Mouse (Mus musculus) kidney, embryonic 14.5 days (tissue): ENCODE data around the gene Pkd2. TPM values are rescaled to one million over a fixed set of nuclear protein-coding genes. Genes with fewer than 3 reads are reported as not detected.
"Not testable (repeated sequence)": the region's sequence is repeated elsewhere in the genome, so short reads cannot be mapped to it uniquely, and the experiment has no call there.

Experiments used
- ATAC-seq: fragments of 200-750 bp; cut with Nextera tagmentation; 2 replicates; pipeline ENCODE4 v1.8.0; 2017; ENCODE audit warnings: moderate number of reproducible peaks, mild to moderate bottlenecking, moderate TSS enrichment, moderate library complexity; ENCODE audit not compliant: low FRiP score, low TSS enrichment
- H3K27ac ChIP-seq: fragments of 300-500 bp; sonication (generic); 2 replicates; pipeline ENCODE4 v1.5.1; 2014; ENCODE audit warnings: low read depth, mild to moderate bottlenecking, low read length, moderate library complexity, mixed read lengths
- H3K27me3 ChIP-seq: fragments of 300-500 bp; sonication (generic); 2 replicates; pipeline ENCODE4 v1.6.1; 2014; ENCODE audit warnings: mild to moderate bottlenecking, low read length; ENCODE audit not compliant: control insufficient read depth, insufficient read depth
- H3K36me3 ChIP-seq: fragments of 300-500 bp; sonication (generic); 2 replicates; pipeline ENCODE4 v1.6.1; 2014; ENCODE audit warnings: low read length, mixed read lengths; ENCODE audit not compliant: control insufficient read depth, insufficient read depth
- H3K4me1 ChIP-seq: fragments of 300-500 bp; sonication (generic); 2 replicates; pipeline ENCODE4 v1.6.1; 2014; ENCODE audit warnings: low read length, mixed read lengths; ENCODE audit not compliant: control insufficient read depth, insufficient read depth
- H3K4me2 ChIP-seq: fragments of 300-500 bp; sonication (generic); replicated peaks from 2 replicates; pipeline ENCODE4 v1.6.1; 2014; ENCODE audit warnings: low read depth, mild to moderate bottlenecking, low read length
- H3K4me3 ChIP-seq: fragments of 300-500 bp; sonication (generic); 2 replicates; pipeline ENCODE4 v1.5.1; 2014; ENCODE audit warnings: mild to moderate bottlenecking, low read length
- H3K9ac ChIP-seq: fragments of 300-500 bp; sonication (generic); 2 replicates; pipeline ENCODE4 v1.6.1; 2014; ENCODE audit warnings: low read depth, mild to moderate bottlenecking, low read length, moderate library complexity
- H3K9me3 ChIP-seq: fragments of 300-500 bp; sonication (generic); 2 replicates; pipeline ENCODE4 v1.6.1; 2016; ENCODE audit warnings: low read length; ENCODE audit not compliant: control insufficient read depth
- WGBS: fragments of 180-500 bp; shearing (Covaris S2); extraction: QIAGEN DNeasy Blood & Tissue Kit; methylation state at CpG from one replicate; pipeline ENCODE4 v1.1.7; 2014; 5-methylcytosine and 5-hydroxymethylcytosine counted together
- polyA plus RNA-seq: library from polyadenylated mRNA; unstranded; fragments of >200 nt; fragmentation: Nextera tagmentation; extraction: Ambion mirVana; gene quantifications from 2 replicates; pipeline ENCODE4 v1.2.1, GENCODE M21; 2014

Gene Pkd2
- polyA plus RNA-seq, 1 experiment from 2014 or later = 29.3 TPM

GRCm38 (mm10) chr5:104434835-104435301 lies 24.4 kb upstream of the Pkd2 start, which contains the start of gene Spp1:
Gene Spp1 (plus strand): TSS chr5:104435118.
- ATAC-seq = no peak
- no peak within 1 kb of the TSS for H3K27ac ChIP-seq
- whole genome bisulfite sequencing = 67% methylated on average over 7 of the region's 7 CpGs

DNA sequence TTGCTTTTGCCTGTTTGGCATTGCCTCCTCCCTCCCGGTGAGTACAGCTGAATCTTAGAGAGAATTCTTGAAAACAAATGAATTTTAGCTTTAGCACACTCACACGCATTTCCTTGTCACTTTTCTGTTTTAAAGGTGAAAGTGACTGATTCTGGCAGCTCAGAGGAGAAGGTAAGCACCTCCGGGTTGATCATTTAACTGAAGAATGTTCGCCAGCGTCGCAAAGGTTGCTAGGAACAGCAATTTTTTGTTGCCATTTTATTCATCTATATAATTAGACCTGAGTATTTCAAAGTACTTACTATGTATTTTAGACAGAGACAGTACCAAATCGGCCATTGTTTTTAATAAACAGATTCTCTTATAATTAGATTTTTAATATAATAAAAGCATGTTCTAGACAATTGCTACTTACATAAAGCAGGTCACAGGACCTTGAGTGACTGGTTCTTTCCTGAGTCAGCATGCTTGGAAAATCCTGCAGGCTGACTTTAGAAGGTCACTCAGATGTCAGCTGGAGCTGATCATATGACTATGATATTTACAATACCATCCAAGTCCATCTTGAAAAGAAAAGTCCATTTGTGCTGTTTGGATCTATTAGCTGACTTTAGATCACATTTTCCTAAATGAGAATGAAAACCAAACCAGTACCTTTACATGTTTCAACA lies 22.7 kb upstream of the Pkd2 start:
- no peak for ATAC-seq
- Histone ChIP-seq H3K9me3 (no peaks in the 10 kb centered on the region), H3K4me2 (no peak overlapping the region), H3K4me3 (no peak overlapping the region), H3K27me3 (no peaks in the 10 kb centered on the region), H3K4me1 (no peaks in the 10 kb centered on the region), H3K27ac (no peak overlapping the region), H3K9ac (no peak overlapping the region), H3K36me3 (no peaks in the 10 kb centered on the region)
- 76% methylated on average over 7 of the region's 7 CpGs for WGBS

More at GRCm38 (mm10) chr5:104434835-104435301, 24.4 kb upstream of the Pkd2 start, which contains the start of gene Spp1:
- Histone ChIP-seq H3K27me3 (no peaks in the 10 kb centered on the region), H3K36me3 (no peaks in the 10 kb centered on the region), H3K9ac (no peak within 1 kb of the TSS), H3K4me2 (no peak within 1 kb of the TSS), H3K9me3 (no peaks in the 10 kb centered on the region), H3K4me3 (no peak within 1 kb of the TSS), H3K4me1 (no peaks in the 10 kb centered on the region)

DNA sequence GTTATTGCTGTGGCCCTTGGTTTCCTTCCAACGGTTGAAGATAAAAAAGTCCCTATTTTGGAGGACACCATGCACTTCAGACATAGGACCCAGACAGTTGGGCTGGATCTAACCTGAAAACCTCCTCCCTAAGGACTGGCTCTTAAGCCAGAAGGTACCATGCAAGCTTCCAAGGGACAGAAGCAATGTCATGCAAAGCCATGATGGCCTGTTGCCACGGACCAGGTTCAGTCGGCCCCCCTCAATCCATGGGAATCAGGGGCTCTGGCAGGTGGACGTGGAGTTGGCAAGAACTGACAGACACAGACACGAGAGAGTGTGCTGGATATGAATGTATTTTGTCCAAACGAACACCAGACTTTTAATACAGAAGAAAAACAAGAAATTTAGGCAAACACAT lies 16.9 kb upstream of the Pkd2 start:
- no peak overlapping the region for H3K27ac ChIP-seq
- ATAC-seq = no peak
- no peaks in the 10 kb centered on the region for H3K4me1 ChIP-seq
- H3K9ac ChIP-seq = no peak overlapping the region
- 71% methylated on average over 6 of the region's 6 CpGs for WGBS
- no peaks in the 10 kb centered on the region for H3K9me3 ChIP-seq
- no peak overlapping the region for H3K4me2 ChIP-seq
- no peak overlapping the region for H3K4me3 ChIP-seq
- H3K36me3 ChIP-seq = no peaks in the 10 kb centered on the region
- H3K27me3 ChIP-seq = no peaks in the 10 kb centered on the region

- H3K9me3 ChIP-seq = no peaks in the 10 kb centered on the region
- no peak for ATAC-seq
- no peak overlapping the region for H3K4me3 ChIP-seq
- H3K27me3 ChIP-seq = no peaks in the 10 kb centered on the region
- no peaks in the 10 kb centered on the region for H3K36me3 ChIP-seq
- no peaks in the 10 kb centered on the region for H3K4me1 ChIP-seq
- H3K27ac ChIP-seq = no peak overlapping the region
- 70% methylated on average over 1 of the region's 1 CpGs for WGBS
- H3K4me2 ChIP-seq = no peak overlapping the region
- H3K9ac ChIP-seq = no peak overlapping the region
These were observed 16.4 kb upstream of the Pkd2 start for GRCm38 (mm10) chr5:104442850-104443249.

GRCm38 (mm10) chr5:104446156-104446555 lies 13.1 kb upstream of the Pkd2 start:
- H3K4me3 ChIP-seq = no peak overlapping the region
- H3K36me3 ChIP-seq = no peaks in the 10 kb centered on the region
- no peaks in the 10 kb centered on the region for H3K9me3 ChIP-seq
- H3K9ac ChIP-seq = no peak overlapping the region
- WGBS = 15% methylated on average over 3 of the region's 3 CpGs
- ATAC-seq = peak; percentile 85; the same call in 1 of the 2 replicates
- H3K27me3 ChIP-seq = no peaks in the 10 kb centered on the region
- no peak overlapping the region for H3K4me2 ChIP-seq
- H3K4me1 ChIP-seq = no peaks in the 10 kb centered on the region
- H3K27ac ChIP-seq = no peak overlapping the region

GRCm38 (mm10) chr5:104448346-104448745 lies 10.9 kb upstream of the Pkd2 start:
- not testable (repeated sequence) for H3K4me1 ChIP-seq, H3K9ac ChIP-seq, H3K27ac ChIP-seq, H3K4me3 ChIP-seq, ATAC-seq, H3K4me2 ChIP-seq, H3K36me3 ChIP-seq, H3K9me3 ChIP-seq, H3K27me3 ChIP-seq
- 22% methylated on average over 6 of the region's 6 CpGs for WGBS

- no peaks in the 10 kb centered on the region for H3K4me1 ChIP-seq
- H3K27ac ChIP-seq = no peak overlapping the region
- ATAC-seq = no peak
- no peaks in the 10 kb centered on the region for H3K27me3 ChIP-seq
- no peak overlapping the region for H3K9ac ChIP-seq
- no peak overlapping the region for H3K4me3 ChIP-seq
- WGBS = 41% methylated on average over 3 of the region's 3 CpGs
- H3K36me3 ChIP-seq = no peaks in the 10 kb centered on the region
- no peak overlapping the region for H3K4me2 ChIP-seq
- no peaks in the 10 kb centered on the region for H3K9me3 ChIP-seq
These were observed 9.8 kb upstream of the Pkd2 start for GRCm38 (mm10) chr5:104449491-104449890.

DNA sequence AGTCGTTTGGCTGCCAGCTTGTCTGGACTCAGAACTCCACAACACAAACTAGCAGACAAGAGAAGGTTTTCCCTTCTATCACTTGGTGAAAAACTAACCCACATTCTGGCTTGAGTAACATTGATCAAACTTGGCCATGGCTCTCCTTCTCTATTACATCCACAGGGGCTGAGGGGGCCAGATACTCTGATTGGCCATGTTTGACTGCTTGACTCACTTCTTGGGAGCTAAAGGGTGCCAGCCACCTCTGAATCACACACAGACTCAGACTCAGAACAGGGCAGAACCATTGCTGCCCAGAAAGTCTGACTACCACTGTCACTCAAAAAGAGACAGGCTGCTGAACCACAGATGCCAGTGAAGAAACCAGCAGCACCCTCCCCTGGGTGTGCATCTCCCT lies 6.2 kb upstream of the Pkd2 start:
- no peak overlapping the region for H3K4me2 ChIP-seq
- 67% methylated on average over 1 of the region's 1 CpGs for WGBS

DNA sequence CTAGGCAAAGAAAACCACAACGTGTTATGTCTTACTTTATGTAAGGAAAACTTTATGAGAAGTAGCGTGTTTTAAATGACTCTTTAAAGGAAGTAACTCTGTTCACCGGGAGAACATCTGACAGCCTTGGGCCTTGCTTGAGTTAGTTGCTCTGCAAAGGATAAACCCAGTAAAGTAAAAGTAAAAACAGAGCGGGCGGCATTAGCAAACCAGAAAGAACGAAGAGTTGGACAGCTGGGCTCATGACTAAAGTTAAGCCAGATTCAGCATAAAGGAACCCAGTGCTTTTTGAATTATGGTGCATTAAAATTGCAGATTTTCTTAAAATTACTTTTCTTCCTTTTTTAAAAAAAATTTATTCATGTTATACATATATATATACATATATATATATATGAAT lies 4.7 kb upstream of the Pkd2 start:
- Histone ChIP-seq H3K4me1 (no peaks in the 10 kb centered on the region), H3K36me3 (no peaks in the 10 kb centered on the region), H3K4me2 (no peak overlapping the region), H3K9me3 (no peaks in the 10 kb centered on the region), H3K4me3 (no peak overlapping the region), H3K27me3 (no peaks in the 10 kb centered on the region), H3K9ac (no peak overlapping the region), H3K27ac (no peak overlapping the region)
- 90% methylated on average over 6 of the region's 6 CpGs for WGBS
- no peak for ATAC-seq

More for the DNA sequence above, 6.2 kb upstream of the Pkd2 start:
- no peak overlapping the region for H3K27ac ChIP-seq
- ATAC-seq = no peak
- no peaks in the 10 kb centered on the region for H3K4me1 ChIP-seq
- no peak overlapping the region for H3K4me3 ChIP-seq
- H3K9ac ChIP-seq = no peak overlapping the region
- H3K9me3 ChIP-seq = no peaks in the 10 kb centered on the region
- H3K36me3 ChIP-seq = no peaks in the 10 kb centered on the region
- no peaks in the 10 kb centered on the region for H3K27me3 ChIP-seq
